10 mouse cellular contexts compared by ENCODE assay signal in genomic region chr16:8748175-8748846, GRCm38 (mm10). TPM values are rescaled to one million over a fixed set of nuclear protein-coding genes. Genes with fewer than 3 reads are reported as not detected.
DNase-seq lines count a peak whose midpoint lies in the region; ATAC-seq lines count a peak whose summit lies in the region.
"Had no signal": no experiment of that assay in that cellular context is flagged by ENCODE, and none has a peak within 500 bp of the region (broad histone marks: within the 10 kb centered on the region; RNA-seq: fewer than 3 reads in every experiment).

No protein-coding gene starts in this region.

- H3K4me2 ChIP-seq in liver, embryonic 13.5 days, result peak overlapping the region; percentile 47
- no peak overlapping the region for H3K4me2 ChIP-seq in forebrain, embryonic 13.5 days
- H3K4me2 ChIP-seq: lung, embryonic 14.5 days; neural tube, embryonic 15.5 days had no signal

- no peak overlapping the region for H3K4me3 ChIP-seq in liver, embryonic 13.5 days (replicated peaks)
- H3K4me3 ChIP-seq in forebrain, embryonic 13.5 days, result no peak overlapping the region
- H3K4me3 ChIP-seq: neural tube, embryonic 15.5 days had no signal

- peak overlapping the region; percentile 66 for H3K9ac ChIP-seq in liver, embryonic 13.5 days
- no peak overlapping the region for H3K9ac ChIP-seq in forebrain, embryonic 13.5 days
- H3K9ac ChIP-seq: lung, embryonic 14.5 days; neural tube, embryonic 15.5 days had no signal

- H3K9me3 ChIP-seq in liver, embryonic 13.5 days (replicated peaks), result 0 out of 2 replicates have a peak, but pooled peaks cover 3% of the 10 kb centered on the region
- no peaks in the 10 kb centered on the region for H3K9me3 ChIP-seq in forebrain, embryonic 13.5 days (replicated peaks)
- H3K9me3 ChIP-seq: neural tube, embryonic 15.5 days had no signal

- peak overlapping the region; percentile 97 for H3K27ac ChIP-seq in liver, embryonic 13.5 days
- no peak overlapping the region for H3K27ac ChIP-seq in forebrain, embryonic 13.5 days
- H3K27ac ChIP-seq: neural tube, embryonic 15.5 days had no signal

- no peaks in the 10 kb centered on the region for H3K36me3 ChIP-seq in liver, embryonic 13.5 days
- no peaks in the 10 kb centered on the region for H3K36me3 ChIP-seq in forebrain, embryonic 13.5 days (ENCODE audit: poor library complexity, severe bottlenecking)
- H3K36me3 ChIP-seq: neural tube, embryonic 15.5 days had no signal

- DNase-seq in testis, postnatal 10 days (ENCODE audit: low spot score), result peak; percentile 60
- no peak for DNase-seq in testis, postnatal 14 days (ENCODE audit: low spot score)
- DNase-seq in c-Kit-positive CD71-positive TER-119-positive erythroid progenitor cells, embryonic 14.5 days (ENCODE audit: low spot score), result peak; percentile 66
- DNase-seq in liver, embryonic 13.5 days, result no peak
- DNase-seq in thymus, postnatal 25 days, result peak; percentile 45
- DNase-seq in cerebellum, postnatal 14 days, result no peak
- DNase-seq: lung, embryonic 14.5 days had no signal

- H3K4me1 ChIP-seq in liver, embryonic 13.5 days (replicated peaks), result peaks cover 98% of the 10 kb centered on the region
- H3K4me1 ChIP-seq in forebrain, embryonic 13.5 days, result no peaks in the 10 kb centered on the region
- H3K4me1 ChIP-seq: neural tube, embryonic 15.5 days had no signal

- peak; percentile 17; the same call in 1 of the 2 replicates for ATAC-seq in liver, embryonic 13.5 days (ENCODE audit: low read depth)
- ATAC-seq in forebrain, embryonic 13.5 days, result no peak
- ATAC-seq: intestine, postnatal 0 days had no signal

- no peaks in the 10 kb centered on the region for H3K27me3 ChIP-seq in liver, embryonic 13.5 days
- H3K27me3 ChIP-seq in forebrain, embryonic 13.5 days, result no peaks in the 10 kb centered on the region
- H3K27me3 ChIP-seq: neural tube, embryonic 15.5 days had no signal

- WGBS in liver, embryonic 13.5 days (ENCODE audit: insufficient replicate concordance), result 42% methylated on average over 6 of the region's 6 CpGs
- WGBS in forebrain, embryonic 13.5 days, result 87% methylated on average over 6 of the region's 6 CpGs

RNA-seq across cellular contexts. Expression of gene Usp7, which starts 43.8 kb away (rescaled TPM):
- 26.5 and 26.8 TPM in 2 replicates for polyA plus RNA-seq in liver, embryonic 13.5 days (2015; fragmentation: Nextera tagmentation; extraction: Ambion mirVana)
- polyA plus RNA-seq in forebrain, embryonic 13.5 days (2015; fragmentation: Nextera tagmentation; extraction: Ambion mirVana), result 29.6 and 42.3 TPM in 2 replicates

Comparison
In these comparisons a context has a peak if more than half of its experiments do, and no peak if none do; other contexts are left out.
1. DNase-seq: peak in testis, postnatal 10 days (single experiment), c-Kit-positive CD71-positive TER-119-positive erythroid progenitor cells, embryonic 14.5 days (single experiment) and thymus, postnatal 25 days (single experiment); none in testis, postnatal 14 days (single experiment), liver, embryonic 13.5 days (single experiment) and cerebellum, postnatal 14 days (0 of 2).